Mouse (Mus musculus): ENCODE results near the gene Notch2. TPM values are rescaled to one million over a fixed set of nuclear protein-coding genes. Genes with fewer than 3 reads are reported as not detected.

The Notch2 gene
- polyA plus RNA-seq (2014; fragmentation: Illumina TruSeq; extraction: RNeasy Lipid Tissue Mini Kit (QIAGEN cat#74804); ENCODE audit: low read depth, low replicate concordance): 6.7 TPM

DNA sequence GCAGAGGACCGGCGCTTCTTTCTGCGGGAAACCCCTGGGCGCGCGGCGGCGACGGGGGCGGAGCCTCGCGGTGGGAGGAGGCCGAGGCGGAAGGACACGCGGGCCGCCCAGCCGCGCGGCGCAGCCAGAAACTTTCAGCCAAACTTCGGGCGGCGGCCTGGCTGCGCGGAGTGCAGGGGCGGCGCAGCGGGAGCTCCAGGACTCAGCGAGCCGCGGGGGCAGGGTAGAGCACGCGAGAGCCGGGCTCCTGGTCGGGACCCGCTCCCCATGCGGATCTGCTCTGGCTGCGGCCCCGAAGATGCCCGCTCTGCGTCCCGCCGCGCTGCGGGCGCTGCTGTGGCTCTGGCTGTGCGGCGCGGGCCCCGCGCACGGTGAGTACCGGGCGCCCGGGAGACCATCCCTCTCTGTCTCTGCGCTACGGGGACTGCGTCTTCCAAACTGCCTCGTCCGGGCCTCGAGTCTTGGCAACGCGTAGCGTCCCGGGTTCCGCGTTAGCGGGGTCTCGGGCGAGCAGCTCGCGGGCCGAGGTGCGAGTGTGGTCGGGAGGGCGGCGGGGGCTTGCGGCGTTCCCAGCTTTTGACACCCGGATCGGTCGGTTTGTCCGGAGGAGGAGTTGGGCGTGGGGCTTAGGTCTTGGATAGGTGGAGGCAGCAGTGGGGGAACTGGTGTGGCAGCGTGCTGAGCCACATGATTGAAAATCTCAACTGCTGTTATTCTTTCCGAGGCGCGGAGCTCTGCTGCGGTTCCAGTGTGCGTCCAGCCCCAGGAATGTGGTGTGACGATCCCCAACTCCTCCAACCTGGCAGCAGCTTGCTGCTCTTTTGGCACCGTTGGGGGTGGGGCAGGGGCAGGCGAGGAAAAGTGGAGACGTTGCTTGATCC lies at the start of gene Notch2:
Gene Notch2, plus strand, starts transcription at position 127 of the 881 bp plus-strand sequence.

GRCm38 (mm10) chr3:98160330-98160729 lies 147.0 kb downstream of the Notch2 start, which contains the start of gene Adam30:
Gene Adam30, plus strand, starts transcription at chr3:98160630.

Other genes with a start within 250 kb of the Notch2 start
- gene Pde4dip, start 124.8 kb upstream of the Notch2 start, polyA plus RNA-seq (2014; fragmentation: Illumina TruSeq; extraction: RNeasy Lipid Tissue Mini Kit (QIAGEN cat#74804); ENCODE audit: low read depth, low replicate concordance): 74.9 TPM
- gene Sec22b, start 112.3 kb upstream of the Notch2 start, polyA plus RNA-seq (2014; fragmentation: Illumina TruSeq; extraction: RNeasy Lipid Tissue Mini Kit (QIAGEN cat#74804); ENCODE audit: low read depth, low replicate concordance): 69.9 TPM
- gene Adam30, start 147.1 kb downstream of the Notch2 start, polyA plus RNA-seq (2014; fragmentation: Illumina TruSeq; extraction: RNeasy Lipid Tissue Mini Kit (QIAGEN cat#74804); ENCODE audit: low read depth, low replicate concordance): not detected
- not detected for gene Reg4, start 208.6 kb downstream of the Notch2 start, polyA plus RNA-seq (2014; fragmentation: Illumina TruSeq; extraction: RNeasy Lipid Tissue Mini Kit (QIAGEN cat#74804); ENCODE audit: low read depth, low replicate concordance)

Data from kidney, adult 10 weeks (tissue).